Mouse (Mus musculus) lung, postnatal 0 days (tissue): ENCODE results near the gene Ints7.

Experiments used
- CTCF ChIP-seq: IDR thresholded peaks from 2 replicates; pipeline ENCODE4 v1.5.1; 2016; ENCODE audit warnings: antibody characterized with exemption, mild to moderate bottlenecking
- EP300 ChIP-seq: IDR thresholded peaks from 2 replicates; pipeline ENCODE4 v1.6.1; 2016; ENCODE audit warnings: antibody characterized with exemption, mild to moderate bottlenecking, control low read depth

DNA sequence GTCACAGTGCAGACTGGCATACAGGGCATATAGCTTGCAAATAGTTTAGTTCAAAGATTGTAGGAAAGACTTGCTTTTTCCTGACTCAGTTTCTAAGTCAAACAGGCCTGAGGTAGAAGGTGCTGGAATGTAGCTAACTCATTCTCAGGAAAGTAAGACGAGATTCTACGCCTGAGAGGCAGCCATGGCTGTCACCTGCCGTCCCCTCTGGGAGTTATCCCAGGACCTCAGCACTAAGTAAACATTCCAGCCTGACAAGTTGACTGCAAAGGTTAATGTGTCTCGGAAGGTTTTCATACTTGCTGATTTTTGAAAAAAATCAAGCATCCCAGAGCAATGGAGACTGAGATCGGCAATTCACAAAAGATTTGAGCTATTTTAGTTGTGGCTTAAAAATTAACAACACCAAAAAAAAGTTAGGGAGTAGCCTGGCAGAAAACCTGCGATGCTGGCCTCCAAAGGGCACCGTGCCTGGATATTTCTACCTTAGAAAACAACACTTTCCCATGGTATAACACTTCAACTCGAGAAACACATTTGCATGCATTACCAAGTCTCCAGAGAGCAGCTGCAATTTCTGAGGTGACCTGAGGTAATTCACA is 87.6 kb downstream of the Ints7 start:
- TF ChIP-seq CTCF, result no peak
- no peak for TF ChIP-seq EP300
